Mouse (Mus musculus) MEL (cell line): Measurements from ENCODE around the gene Chpf. TPM values are rescaled to one million over a fixed set of nuclear protein-coding genes. Genes with fewer than 3 reads are reported as not detected.

ENCODE experiments used
- DNase-seq: peaks from one replicate; pipeline ENCODE4 v3.0.0; 2011; ENCODE audit warnings: low read depth, low spot score
- H3K27ac ChIP-seq: 2 replicates; pipeline ENCODE4 v1.5.1; 2012; ENCODE audit warnings: low read depth, mild to moderate bottlenecking, control low read depth, low read length, moderate library complexity; ENCODE audit not compliant: control insufficient read depth
- H3K27me3 ChIP-seq, 2 experiments: fragments of 150-350 bp in 1 of 2; sonication (generic) in 1 of 2; 2 replicates each; pipeline ENCODE4 v1.6.1; 2012; ENCODE audit warnings: low read length in 2 of 2, mild to moderate bottlenecking in 2 of 2, improper control_type of control experiment in 1 of 2, moderate library complexity in 1 of 2; ENCODE audit not compliant: insufficient read depth in 2 of 2, control insufficient read depth in 1 of 2
- H3K36me3 ChIP-seq, 2 experiments: 2 replicates each; pipeline ENCODE4 v1.6.1; 2012 to 2014; ENCODE audit warnings: low read length in 2 of 2, improper control_type of control experiment in 1 of 2, inconsistent platforms in 1 of 2, mild to moderate bottlenecking in 1 of 2; ENCODE audit not compliant: insufficient read depth in 2 of 2, control insufficient read depth in 1 of 2
- H3K4me1 ChIP-seq, 2 experiments: fragments of 150-350 bp in 1 of 2; sonication (generic) in 1 of 2; 2 replicates each; pipeline ENCODE4 v1.6.1; 2012; ENCODE audit warnings: low read length in 2 of 2, improper control_type of control experiment in 1 of 2, mild to moderate bottlenecking in 1 of 2; ENCODE audit not compliant: insufficient read depth in 2 of 2, control insufficient read depth in 1 of 2
- H3K4me3 ChIP-seq, 2 experiments: fragments of 150-350 bp in 1 of 2; sonication (generic) in 1 of 2; 2 replicates each; pipeline ENCODE4 v1.5.1; 2012; ENCODE audit warnings: low read depth in 2 of 2, low read length in 2 of 2, mild to moderate bottlenecking in 2 of 2, moderate library complexity in 2 of 2, control low read depth in 1 of 2, improper control_type of control experiment in 1 of 2; ENCODE audit not compliant: control insufficient read depth in 1 of 2, insufficient read depth in 1 of 2
- H3K79me2 ChIP-seq: 2 replicates; pipeline ENCODE4 v1.6.1; 2012; ENCODE audit warnings: mild to moderate bottlenecking, low read length, moderate library complexity; ENCODE audit not compliant: control insufficient read depth, poor library complexity, insufficient read depth
- H3K9ac ChIP-seq: 2 replicates; pipeline ENCODE4 v1.6.1; 2012; ENCODE audit warnings: low read depth, mild to moderate bottlenecking, control low read depth, low read length, moderate library complexity; ENCODE audit not compliant: control insufficient read depth, poor library complexity, severe bottlenecking
- H3K9me3 ChIP-seq: fragments of 150-350 bp; sonication (generic); replicated peaks from 2 replicates; pipeline ENCODE4 v1.6.1; 2012; ENCODE audit warnings: mild to moderate bottlenecking, low read length, improper control_type of control experiment, moderate library complexity; ENCODE audit not compliant: insufficient read depth
- BHLHE40 ChIP-seq: IDR thresholded peaks from 2 replicates; pipeline ENCODE4 v1.6.1; 2012; ENCODE audit warnings: low read depth, mild to moderate bottlenecking, inconsistent platforms, low read length, improper control_type of control experiment, borderline replicate concordance
- CHD2 ChIP-seq: IDR thresholded peaks from 2 replicates; pipeline ENCODE4 v1.6.1; 2011; ENCODE audit warnings: low read length, improper control_type of control experiment
- CTCF ChIP-seq, 3 experiments: IDR thresholded peaks in 2 of 3; conservative IDR thresholded peaks in 1 of 3; 2 replicates each; pipeline ENCODE4 v1.5.1; 2011 to 2012; ENCODE audit warnings: low read length in 3 of 3, low read depth in 2 of 3, mild to moderate bottlenecking in 2 of 3, improper control_type of control experiment in 1 of 3, inconsistent platforms in 1 of 3, mixed read lengths in 1 of 3, moderate library complexity in 1 of 3; ENCODE audit not compliant: control insufficient read depth in 1 of 3, insufficient read depth in 1 of 3, poor library complexity in 1 of 3, severe bottlenecking in 1 of 3
- E2F4 ChIP-seq: IDR thresholded peaks from 2 replicates; pipeline ENCODE4 v1.6.1; 2011; ENCODE audit warnings: low read depth, low read length, improper control_type of control experiment, borderline replicate concordance
- ELF1 ChIP-seq: IDR thresholded peaks from 2 replicates; pipeline ENCODE4 v1.6.1; 2014; ENCODE audit warnings: low read depth, mild to moderate bottlenecking, inconsistent platforms, low read length, improper control_type of control experiment, moderate library complexity
- EP300 ChIP-seq, 2 experiments: IDR thresholded peaks; 2 replicates each; pipeline ENCODE4 v1.6.1; 2011; ENCODE audit warnings: improper control_type of control experiment in 2 of 2, low read length in 2 of 2, low read depth in 1 of 2, mild to moderate bottlenecking in 1 of 2
- GABPA ChIP-seq: IDR thresholded peaks from 2 replicates; pipeline ENCODE4 v1.6.1; 2012; ENCODE audit warnings: low read depth, mild to moderate bottlenecking, inconsistent platforms, low read length, improper control_type of control experiment, moderate library complexity
- KAT2A ChIP-seq: conservative IDR thresholded peaks from 2 replicates; pipeline ENCODE4 v1.6.1; 2012; ENCODE audit warnings: low read depth, low read length, improper control_type of control experiment, inconsistent platforms
- MAX ChIP-seq: IDR thresholded peaks from 2 replicates; pipeline ENCODE4 v1.6.1; 2011; ENCODE audit warnings: low read length, improper control_type of control experiment
- MAZ ChIP-seq: IDR thresholded peaks from 2 replicates; pipeline ENCODE4 v1.6.1; 2012; ENCODE audit warnings: low read depth, mild to moderate bottlenecking, inconsistent platforms, low read length, improper control_type of control experiment
- MXI1 ChIP-seq: IDR thresholded peaks from 2 replicates; pipeline ENCODE4 v1.6.1; 2011; ENCODE audit warnings: mild to moderate bottlenecking, low read depth, low read length, improper control_type of control experiment
- MYC ChIP-seq: IDR thresholded peaks from 2 replicates; pipeline ENCODE4 v1.6.1; 2011; ENCODE audit warnings: low read depth, mild to moderate bottlenecking, low read length, improper control_type of control experiment, moderate library complexity
- NELFE ChIP-seq: IDR thresholded peaks from 2 replicates; pipeline ENCODE4 v1.6.1; 2011; ENCODE audit warnings: low read depth, low read length, improper control_type of control experiment
- NRF1 ChIP-seq: IDR thresholded peaks from 2 replicates; pipeline ENCODE4 v1.6.1; 2014; ENCODE audit warnings: low read depth, mild to moderate bottlenecking, inconsistent platforms, low read length, improper control_type of control experiment, moderate library complexity; ENCODE audit not compliant: poor library complexity, insufficient read depth, severe bottlenecking
- POLR2AphosphoS2 ChIP-seq: IDR thresholded peaks from 2 replicates; pipeline ENCODE4 v1.6.1; 2011; ENCODE audit warnings: low read length, improper control_type of control experiment
- POLR2AphosphoS5 ChIP-seq: IDR thresholded peaks from 2 replicates; pipeline ENCODE4 v1.6.1; 2012; ENCODE audit warnings: low read depth, borderline replicate concordance, mild to moderate bottlenecking, inconsistent platforms, low read length, moderate library complexity, mixed read lengths
- RAD21 ChIP-seq: IDR thresholded peaks from 2 replicates; pipeline ENCODE4 v1.6.1; 2011; ENCODE audit warnings: mild to moderate bottlenecking, low read depth, low read length, improper control_type of control experiment
- RCOR1 ChIP-seq: IDR thresholded peaks from 2 replicates; pipeline ENCODE4 v1.6.1; 2012; ENCODE audit warnings: low read depth, mild to moderate bottlenecking, inconsistent platforms, low read length, improper control_type of control experiment
- SIN3A ChIP-seq: IDR thresholded peaks from 2 replicates; pipeline ENCODE4 v1.6.1; 2012; ENCODE audit warnings: low read length, improper control_type of control experiment, inconsistent platforms
- SMC3 ChIP-seq: IDR thresholded peaks from 2 replicates; pipeline ENCODE4 v1.6.1; 2011; ENCODE audit warnings: low read depth, low read length, improper control_type of control experiment
- TAL1 ChIP-seq: IDR thresholded peaks from 2 replicates; pipeline ENCODE4 v1.6.1; 2012; ENCODE audit warnings: mild to moderate bottlenecking, inconsistent platforms, low read length, moderate library complexity, mixed read lengths
- TBP ChIP-seq: IDR thresholded peaks from 2 replicates; pipeline ENCODE4 v1.8.0; 2011; ENCODE audit warnings: low read depth, low read length, improper control_type of control experiment
- TCF12 ChIP-seq: IDR thresholded peaks from 2 replicates; pipeline ENCODE4 v1.6.1; 2014; ENCODE audit warnings: low read depth, mild to moderate bottlenecking, inconsistent platforms, low read length, improper control_type of control experiment, moderate library complexity
- UBTF ChIP-seq: IDR thresholded peaks from 2 replicates; pipeline ENCODE4 v1.6.1; 2012; ENCODE audit warnings: low read depth, mild to moderate bottlenecking, inconsistent platforms, low read length, improper control_type of control experiment, moderate library complexity, borderline replicate concordance; ENCODE audit not compliant: insufficient read depth
- USF2 ChIP-seq, 2 experiments: IDR thresholded peaks; 2 replicates each; pipeline ENCODE4 v1.6.1; 2011 to 2012; ENCODE audit warnings: improper control_type of control experiment in 2 of 2, low read length in 2 of 2, borderline replicate concordance in 1 of 2, inconsistent platforms in 1 of 2, low read depth in 1 of 2, mild to moderate bottlenecking in 1 of 2; ENCODE audit not compliant: insufficient read depth in 1 of 2
- ZC3H11A ChIP-seq: IDR thresholded peaks from 2 replicates; pipeline ENCODE4 v1.6.1; 2012; ENCODE audit warnings: low read depth, mild to moderate bottlenecking, inconsistent platforms, low read length, improper control_type of control experiment
- ZKSCAN1 ChIP-seq: IDR thresholded peaks from 2 replicates; pipeline ENCODE4 v1.6.1; 2012; ENCODE audit warnings: low read depth, mild to moderate bottlenecking, inconsistent platforms, low read length, improper control_type of control experiment, moderate library complexity
- ZNF384 ChIP-seq: IDR thresholded peaks from 2 replicates; pipeline ENCODE4 v1.6.1; 2012; ENCODE audit warnings: low read depth, mild to moderate bottlenecking, inconsistent platforms, low read length, improper control_type of control experiment
- polyA plus RNA-seq, 2 experiments: library from polyadenylated mRNA; stranded (reverse) in 1 of 2; unstranded in 1 of 2; fragments of >175 nt in 1 of 2; fragments of >200 nt in 1 of 2; gene quantifications; 2 replicates each; pipeline versions ENCODE4 v1.2.1 to v1.2.4; 2012; ENCODE audit warnings: low replicate concordance in 2 of 2, low read depth in 1 of 2; ENCODE audit not compliant: insufficient read length in 2 of 2, insufficient read depth in 1 of 2, missing spikeins in 1 of 2
- total RNA-seq: library from RNA; depleted of rRNA; stranded (reverse); fragments of 300-350 nt; gene quantifications from 2 replicates; pipeline ENCODE4 v1.2.3, GENCODE M21; 2012

Gene Chpf
- total and polyA plus RNA-seq, 3 experiments = 32.3 to 49.0 TPM; not detected in 1

DNA sequence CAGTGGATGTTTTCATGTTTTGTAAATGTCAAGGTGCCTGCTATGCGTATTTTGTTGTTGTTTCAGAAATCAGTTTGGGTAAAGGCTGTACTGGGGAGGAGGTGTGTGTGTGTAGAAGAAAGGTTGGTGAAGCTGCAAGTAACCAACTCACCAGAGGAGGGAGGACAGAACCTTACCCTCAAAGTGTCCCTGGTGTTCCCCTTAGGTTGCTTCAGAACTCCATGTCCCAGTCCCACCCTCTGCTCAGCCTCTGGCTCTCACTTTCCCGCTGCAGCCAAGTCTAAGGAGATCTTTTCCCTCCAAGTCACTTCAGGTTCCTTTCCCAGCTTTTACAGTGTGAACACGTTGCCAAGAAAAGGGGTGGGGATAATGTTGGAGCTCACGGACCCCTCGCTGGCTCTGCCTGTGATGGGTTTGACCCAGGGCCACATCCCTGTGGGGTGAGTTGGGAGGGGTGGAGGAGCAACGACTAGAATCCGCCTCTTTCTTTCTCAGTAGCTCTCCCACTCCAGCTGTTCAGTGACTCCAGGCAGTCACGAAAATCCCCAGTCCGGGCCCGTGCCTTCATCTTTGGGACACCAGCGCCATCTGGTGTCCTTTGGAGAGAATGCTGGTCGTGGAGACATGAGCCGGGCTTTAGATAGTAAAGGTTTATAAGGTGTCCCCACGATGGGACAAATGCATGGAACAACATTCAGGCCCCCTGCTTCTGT lies 11.7 kb downstream of the Chpf start:
- Histone ChIP-seq H3K9me3 (no peaks in the 10 kb centered on the region), H3K4me3 (no peak overlapping the region), H3K27me3 (no peaks in the 10 kb centered on the region), H3K9ac (no peak overlapping the region), H3K27ac (no peak overlapping the region), H3K36me3 (peaks cover 0 to 19% of the 10 kb centered on the region in 2 experiments; a peak in 2 of 4 replicates), H3K4me1 (peaks cover 13 to 30% of the 10 kb centered on the region in 2 experiments), H3K79me2 (no peaks in the 10 kb centered on the region)
- TF ChIP-seq UBTF (no peak), SIN3A (peak; percentile 48; the same call in 1 of the 2 replicates), TAL1 (no peak), NELFE (no peak), POLR2AphosphoS5 (no peak), RAD21 (peak; percentile 97), NRF1 (no peak), ZNF384 (0 out of 2 replicates have a peak, but pooled peaks have one; percentile 11), SMC3 (peak; percentile 99), EP300 (IDR thresholded peaks at IDR 0.05; ENCODE audit: low read depth in 1 of 2, low read length in 2 of 2) (no peak), POLR2AphosphoS2 (no peak), CHD2 (no peak), MAZ (0 out of 2 replicates have a peak, but pooled peaks have one; percentile 55), E2F4 (no peak), CTCF (IDR thresholded peaks at IDR 0.05 in 2 of 3, conservative IDR thresholded peaks at IDR 0.05 in 1 of 3; ENCODE audit: control insufficient read depth in 1 of 3, insufficient read depth in 1 of 3, low read depth in 2 of 3, low read length in 3 of 3, poor library complexity in 1 of 3, severe bottlenecking in 1 of 3) (peak; percentile 60 to 96 (median 95)), ZC3H11A (peak; percentile 98)
- DNase-seq = peak; percentile 80

DNA sequence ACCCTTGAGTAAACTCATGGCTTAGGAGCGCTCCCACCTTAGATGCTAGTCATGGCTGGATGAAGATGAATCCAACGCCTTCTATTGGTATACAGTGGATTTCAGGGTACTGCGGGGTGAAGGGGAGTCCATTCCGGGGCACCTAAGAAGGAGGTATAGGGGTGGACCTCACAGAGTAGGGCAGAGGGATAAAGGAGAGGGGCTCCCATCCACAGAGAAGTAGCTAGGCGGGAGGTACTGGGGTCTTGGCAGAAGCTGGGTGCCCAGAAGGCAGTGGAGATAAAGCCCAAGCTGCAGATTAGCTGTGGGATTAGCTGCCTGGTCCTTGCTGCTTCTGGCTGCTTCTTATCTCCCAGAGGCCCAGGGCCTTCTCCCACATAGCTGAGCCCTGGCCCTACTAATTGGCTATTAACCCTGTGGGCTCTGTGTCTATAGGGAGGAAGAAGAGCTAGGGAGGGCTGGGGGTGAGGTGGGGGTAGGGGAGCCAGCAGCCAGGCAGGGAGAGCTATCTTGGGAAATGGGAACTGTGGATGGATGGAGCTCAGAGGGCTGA lies 15.4 kb downstream of the Chpf start:
- peaks cover 0 to 19% of the 10 kb centered on the region in 2 experiments; a peak in 2 of 4 replicates for H3K36me3 ChIP-seq
- no peaks in the 10 kb centered on the region for H3K79me2 ChIP-seq
- no peak overlapping the region for H3K9ac ChIP-seq
- peak; percentile 63 for DNase-seq
- peak overlapping the region; percentile 42 for H3K27ac ChIP-seq
- no peaks in the 10 kb centered on the region for H3K27me3 ChIP-seq
- H3K4me3 ChIP-seq = no peak overlapping the region
- peaks cover 13 to 30% of the 10 kb centered on the region in 2 experiments for H3K4me1 ChIP-seq
- no peaks in the 10 kb centered on the region for H3K9me3 ChIP-seq
- TF ChIP-seq GABPA (no peak), SIN3A (no peak), TCF12 (peak; percentile 92), NELFE (no peak), E2F4 (no peak), ELF1 (no peak), TAL1 (peak; percentile 82), RCOR1 (peak; percentile 71; the same call in 1 of the 2 replicates), MYC (no peak), KAT2A (no peak), ZKSCAN1 (no peak), USF2 (IDR thresholded peaks at IDR 0.05; ENCODE audit: borderline replicate concordance in 1 of 2, insufficient read depth in 1 of 2, low read depth in 1 of 2, low read length in 2 of 2) (no peak), POLR2AphosphoS2 (no peak), BHLHE40 (no peak), MXI1 (no peak), UBTF (no peak), TBP (no peak), EP300 (IDR thresholded peaks at IDR 0.05; ENCODE audit: low read depth in 1 of 2, low read length in 2 of 2) (peak; percentile 88 to 90), RAD21 (no peak), MAX (no peak)
